Mouse (Mus musculus) liver, embryonic 15.5 days (tissue): ENCODE measurements around the gene Npcd. TPM values are rescaled to one million over a fixed set of nuclear protein-coding genes. Genes with fewer than 3 reads are reported as not detected.
A peak's percentile ranks its signal among the peaks of the same experiment; 100 is the strongest.
"Not testable (repeated sequence)": the region's sequence is repeated elsewhere in the genome, so short reads cannot be mapped to it uniquely, and the experiment has no call there.

Experiments used
- ATAC-seq: fragments of 200-750 bp; cut with Nextera tagmentation; 2 replicates; pipeline ENCODE4 v1.8.0; 2017; ENCODE audit warnings: moderate number of reproducible peaks, mild to moderate bottlenecking, moderate library complexity; ENCODE audit not compliant: insufficient read depth
- H3K27ac ChIP-seq: fragments of 300-500 bp; sonication (generic); replicated peaks from 2 replicates; pipeline ENCODE4 v1.5.1; 2015; ENCODE audit warnings: mild to moderate bottlenecking, inconsistent platforms
- H3K27me3 ChIP-seq: fragments of 300-500 bp; sonication (generic); 2 replicates; pipeline ENCODE4 v1.6.1; 2015; ENCODE audit warnings: mild to moderate bottlenecking, inconsistent platforms
- H3K36me3 ChIP-seq: fragments of 300-500 bp; sonication (generic); replicated peaks from 2 replicates; pipeline ENCODE4 v1.6.1; 2015; ENCODE audit warnings: moderate library complexity, mild to moderate bottlenecking, inconsistent platforms
- H3K4me1 ChIP-seq: fragments of 300-500 bp; sonication (generic); replicated peaks from 2 replicates; pipeline ENCODE4 v1.6.1; 2015; ENCODE audit warnings: inconsistent platforms
- H3K4me2 ChIP-seq: fragments of 300-500 bp; sonication (generic); 2 replicates; pipeline ENCODE4 v1.6.1; 2015; ENCODE audit warnings: moderate library complexity, mild to moderate bottlenecking, inconsistent platforms
- H3K4me3 ChIP-seq: fragments of 300-500 bp; sonication (generic); replicated peaks from 2 replicates; pipeline ENCODE4 v1.5.1; 2015; ENCODE audit warnings: mild to moderate bottlenecking, inconsistent platforms
- H3K9ac ChIP-seq: fragments of 300-500 bp; sonication (generic); 2 replicates; pipeline ENCODE4 v1.6.1; 2015; ENCODE audit warnings: moderate library complexity, mild to moderate bottlenecking, inconsistent platforms
- H3K9me3 ChIP-seq: fragments of 300-500 bp; sonication (generic); replicated peaks from 2 replicates; pipeline ENCODE4 v1.6.1; 2016; ENCODE audit warnings: inconsistent platforms
- WGBS: fragments of 180-500 bp; shearing (Covaris S2); methylation state at CpG from one replicate; pipeline ENCODE4 v1.1.7; 2015; ENCODE audit warnings: mixed read lengths; ENCODE audit not compliant: insufficient replicate concordance; 5-methylcytosine and 5-hydroxymethylcytosine counted together
- polyA plus RNA-seq: library from polyadenylated mRNA; unstranded; fragments of >200 nt; fragmentation: Nextera tagmentation; extraction: Ambion mirVana; gene quantifications from 2 replicates; pipeline ENCODE4 v1.2.1, GENCODE M21; 2015

The Npcd gene
- polyA plus RNA-seq, 1 experiment from 2014 or later, result not detected

DNA sequence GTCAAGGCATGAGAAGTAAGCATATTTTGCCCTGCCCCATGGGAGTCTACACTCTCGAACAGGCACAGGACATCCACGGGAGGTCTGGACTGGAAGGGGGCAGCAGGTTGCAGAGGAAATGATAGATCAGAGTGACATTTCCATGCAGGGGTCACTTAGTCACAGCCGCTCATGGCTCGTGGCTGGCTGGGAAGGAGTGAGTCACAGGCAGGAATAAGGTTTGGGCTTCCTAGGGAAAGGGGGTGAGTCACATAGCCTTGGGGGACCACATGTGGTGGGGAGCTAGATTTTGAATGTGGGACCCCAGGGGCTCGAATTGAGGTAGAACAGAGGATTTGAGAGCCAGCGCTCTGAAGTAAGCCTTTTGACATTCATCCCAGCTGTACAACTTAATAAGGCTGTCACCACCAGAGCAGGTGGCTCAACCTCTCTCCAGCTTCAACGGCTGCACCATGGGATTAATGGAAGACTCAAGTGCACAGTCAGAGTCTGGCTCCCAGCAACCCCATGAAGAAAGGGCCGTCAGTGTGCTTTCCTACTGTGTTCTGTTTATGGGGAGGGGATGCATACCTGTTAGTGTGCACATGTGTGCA lies 20.3 kb downstream of the Npcd start:
- Histone ChIP-seq H3K4me1 (no peaks in the 10 kb centered on the region), H3K4me2 (no peak overlapping the region), H3K27me3 (peaks cover 37% of the 10 kb centered on the region), H3K4me3 (no peak overlapping the region), H3K27ac (no peak overlapping the region), H3K9me3 (0 out of 2 replicates have a peak, but pooled peaks cover 3% of the 10 kb centered on the region), H3K36me3 (no peaks in the 10 kb centered on the region), H3K9ac (no peak overlapping the region)
- ATAC-seq, result no peak
- WGBS, result 34% methylated on average over 8 of the region's 8 CpGs

DNA sequence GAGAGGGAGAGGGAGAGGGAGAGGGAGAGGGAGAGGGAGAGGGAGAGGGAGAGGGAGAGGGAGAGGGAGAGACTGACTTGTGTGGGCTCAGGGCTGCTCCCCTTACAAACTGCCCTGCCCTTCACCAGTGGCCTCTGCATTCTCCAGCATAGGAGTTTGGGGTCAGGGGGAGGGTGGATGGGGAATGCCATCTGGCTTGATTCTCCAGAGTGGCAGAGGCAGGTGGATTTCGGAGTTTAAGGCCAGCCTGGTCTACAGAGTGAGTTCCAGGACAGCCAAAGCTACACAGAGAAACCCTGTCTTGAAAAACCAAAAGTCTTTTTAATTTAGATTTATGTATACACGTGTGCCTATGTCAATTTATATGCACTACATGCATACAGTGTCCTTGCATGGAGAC lies 21.2 kb downstream of the Npcd start:
- H3K4me3 ChIP-seq, H3K9me3 ChIP-seq, H3K4me2 ChIP-seq, H3K4me1 ChIP-seq, H3K36me3 ChIP-seq, ATAC-seq, H3K9ac ChIP-seq, H3K27ac ChIP-seq: not testable (repeated sequence)
- 26% methylated on average over 2 of the region's 2 CpGs for WGBS
- H3K27me3 ChIP-seq, result peaks cover 46% of the 10 kb centered on the region

GRCm38 (mm10) chr15:79810997-79811396 lies 23.0 kb downstream of the Npcd start:
- Histone ChIP-seq H3K27me3 (peaks cover 65% of the 10 kb centered on the region), H3K4me3 (no peak overlapping the region)
- whole genome bisulfite sequencing, result 45% methylated on average over 4 of the region's 4 CpGs

DNA sequence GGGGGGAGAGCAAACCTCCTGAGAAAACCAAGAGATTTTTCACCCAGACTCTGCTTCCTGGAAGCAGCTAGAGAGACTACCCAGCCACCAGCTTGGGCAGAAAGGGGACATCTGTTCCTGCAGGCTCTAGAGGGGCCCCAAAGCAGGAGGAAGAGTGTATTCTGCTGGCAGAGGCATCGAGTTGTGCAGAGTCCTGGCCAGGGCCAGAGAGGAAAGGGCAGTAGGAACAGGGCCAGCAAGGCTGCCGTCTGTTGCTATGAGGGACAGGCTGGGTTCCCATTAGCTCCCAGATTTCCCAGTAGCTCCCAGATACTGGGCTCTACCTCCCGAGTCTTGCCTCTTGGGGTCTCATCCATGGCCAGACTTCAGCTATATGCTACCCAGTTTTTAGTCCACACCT lies 24.0 kb downstream of the Npcd start:
- Histone ChIP-seq H3K4me3 (no peak overlapping the region), H3K9ac (no peak overlapping the region), H3K4me2 (no peak overlapping the region), H3K27ac (no peak overlapping the region), H3K9me3 (no peaks in the 10 kb centered on the region), H3K27me3 (peaks cover 70% of the 10 kb centered on the region), H3K36me3 (no peaks in the 10 kb centered on the region), H3K4me1 (no peaks in the 10 kb centered on the region)
- WGBS, result 34% methylated on average over 3 of the region's 3 CpGs
- ATAC-seq, result no peak

More at GRCm38 (mm10) chr15:79810997-79811396, 23.0 kb downstream of the Npcd start:
- Histone ChIP-seq H3K27ac (no peak overlapping the region), H3K36me3 (no peaks in the 10 kb centered on the region), H3K9ac (no peak overlapping the region), H3K4me2 (no peak overlapping the region), H3K4me1 (no peaks in the 10 kb centered on the region), H3K9me3 (no peaks in the 10 kb centered on the region)
- no peak for ATAC-seq

DNA sequence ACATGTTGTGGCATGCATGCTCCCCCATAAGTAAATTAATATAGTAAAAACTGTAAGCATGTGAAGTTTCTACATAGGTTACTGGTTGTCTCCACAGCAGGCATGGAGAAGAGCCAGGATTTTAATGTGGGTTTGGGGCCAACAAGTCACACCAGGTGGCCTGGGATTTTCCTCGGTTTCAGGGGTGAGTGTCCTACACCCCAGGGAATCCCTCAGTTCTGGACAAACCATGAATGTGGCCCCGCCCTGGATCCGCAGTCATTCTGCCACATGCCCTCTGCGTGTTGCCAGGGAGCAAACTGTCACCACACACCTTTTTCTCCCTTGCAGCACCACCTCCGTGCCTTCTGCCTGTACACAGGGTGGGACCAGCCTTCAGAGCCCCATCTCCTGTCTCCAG lies 25.4 kb downstream of the Npcd start:
- H3K9ac ChIP-seq, result no peak overlapping the region
- H3K27ac ChIP-seq, result no peak overlapping the region
- no peak for ATAC-seq
- WGBS, result 33% methylated on average over 5 of the region's 5 CpGs
- H3K4me3 ChIP-seq, result no peak overlapping the region
- H3K36me3 ChIP-seq, result no peaks in the 10 kb centered on the region
- H3K27me3 ChIP-seq, result peaks cover 84% of the 10 kb centered on the region
- H3K4me2 ChIP-seq, result no peak overlapping the region
- peaks cover 11% of the 10 kb centered on the region; the same call in 1 of the 2 replicates for H3K4me1 ChIP-seq
- H3K9me3 ChIP-seq, result no peaks in the 10 kb centered on the region

DNA sequence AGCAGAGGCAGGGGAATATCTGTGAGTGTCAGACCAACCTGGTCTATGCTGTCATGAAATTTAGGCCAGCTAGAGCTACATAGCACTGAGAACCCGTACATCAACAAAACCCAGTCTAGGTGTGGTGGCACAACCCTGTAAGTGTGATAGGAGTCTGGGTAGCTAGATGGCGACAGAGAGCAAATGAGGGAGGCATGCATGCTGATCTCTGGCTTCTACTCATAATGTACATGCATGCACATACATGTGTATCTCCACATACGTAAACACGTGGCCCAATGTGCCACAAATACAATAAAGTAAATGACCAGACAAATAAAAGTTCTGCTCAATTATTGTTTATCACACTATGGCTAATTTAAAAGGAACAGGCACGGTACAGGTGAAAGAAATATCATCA lies 25.9 kb downstream of the Npcd start:
- H3K4me3 ChIP-seq, result no peak overlapping the region
- WGBS, result 20% methylated on average over 5 of the region's 5 CpGs
- H3K36me3 ChIP-seq, result no peaks in the 10 kb centered on the region

GRCm38 (mm10) chr15:79807050-79807449 lies 27.0 kb downstream of the Npcd start:
- Histone ChIP-seq H3K4me3 (no peak overlapping the region), H3K27me3 (peaks cover 95% of the 10 kb centered on the region), H3K27ac (no peak overlapping the region), H3K9me3 (no peaks in the 10 kb centered on the region), H3K36me3 (no peaks in the 10 kb centered on the region), H3K9ac (no peak overlapping the region), H3K4me1 (peaks cover 12% of the 10 kb centered on the region; the same call in 1 of the 2 replicates), H3K4me2 (no peak overlapping the region)
- WGBS, result 21% methylated on average over 1 of the region's 1 CpGs
- no peak for ATAC-seq

More for the DNA sequence above, 25.9 kb downstream of the Npcd start:
- H3K4me2 ChIP-seq, result no peak overlapping the region
- H3K4me1 ChIP-seq, result peaks cover 12% of the 10 kb centered on the region; the same call in 1 of the 2 replicates
- H3K27me3 ChIP-seq, result peaks cover 89% of the 10 kb centered on the region
- H3K9me3 ChIP-seq, result no peaks in the 10 kb centered on the region
- no peak overlapping the region for H3K9ac ChIP-seq
- no peak overlapping the region for H3K27ac ChIP-seq
- ATAC-seq, result no peak

- H3K4me3 ChIP-seq, result no peak overlapping the region
- ATAC-seq, result no peak
- H3K4me2 ChIP-seq, result no peak overlapping the region
- H3K9me3 ChIP-seq, result no peaks in the 10 kb centered on the region
- peaks cover 98% of the 10 kb centered on the region for H3K27me3 ChIP-seq
- H3K27ac ChIP-seq, result no peak overlapping the region
- WGBS, result 28% methylated on average over 8 of the region's 8 CpGs
- no peaks in the 10 kb centered on the region for H3K36me3 ChIP-seq
- H3K4me1 ChIP-seq, result peaks cover 12% of the 10 kb centered on the region; the same call in 1 of the 2 replicates
- H3K9ac ChIP-seq, result no peak overlapping the region
These were observed 28.8 kb downstream of the Npcd start for GRCm38 (mm10) chr15:79805246-79805645.

DNA sequence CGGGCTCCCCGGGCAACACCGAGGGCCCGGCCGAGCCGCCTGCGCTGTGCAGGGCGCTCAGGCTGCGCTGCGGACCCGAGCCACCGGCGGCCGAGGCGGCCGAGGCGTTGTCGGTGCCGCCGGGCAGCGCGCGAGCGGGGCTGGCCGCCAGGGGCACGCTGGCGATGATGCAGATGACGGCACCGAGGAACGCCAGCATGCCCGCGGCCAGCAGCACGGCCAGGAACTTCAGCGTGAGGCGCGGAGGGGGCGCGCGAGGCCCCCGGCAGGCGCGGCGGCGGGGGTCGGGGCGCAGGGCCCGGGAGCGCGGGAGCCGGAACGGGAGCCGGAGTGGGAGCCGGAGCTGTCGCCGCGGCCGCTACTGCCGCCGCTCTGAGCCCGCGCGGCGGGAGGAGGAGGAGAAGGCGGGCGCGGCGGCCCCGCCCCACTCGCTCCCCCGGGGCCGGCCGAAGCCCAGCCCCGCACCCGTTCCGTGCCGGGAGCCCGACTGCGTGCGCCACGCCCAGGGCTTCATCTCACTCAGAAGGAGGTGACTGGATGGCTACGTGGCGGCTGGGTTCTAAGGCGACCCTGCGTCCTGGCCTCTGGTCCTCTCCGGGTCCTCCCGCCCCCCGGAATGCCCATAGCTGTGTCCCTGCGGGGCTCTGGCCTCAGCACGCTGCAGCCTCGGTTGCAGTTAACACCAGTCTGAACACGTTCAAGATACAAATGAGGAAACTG lies 29.5 kb downstream of the Npcd start, which contains the start of gene Nptxr:
Nptxr (minus strand) TSS at position 415 of the 720 bp plus-strand sequence.
- H3K4me3 ChIP-seq, result peak within 1 kb of the TSS; percentile 54
- no peak within 1 kb of the TSS for H3K27ac ChIP-seq
- H3K36me3 ChIP-seq, result no peaks in the 10 kb centered on the region
- H3K4me2 ChIP-seq, result peak within 1 kb of the TSS; percentile 70
- no peak within 1 kb of the TSS for H3K9ac ChIP-seq
- ATAC-seq, result no peak; the same call in 1 of the 2 replicates
- H3K27me3 ChIP-seq, result peaks cover 97% of the 10 kb centered on the region
- under 1% methylated on average over 67 of the region's 91 CpGs for WGBS
- H3K4me1 ChIP-seq, result peaks cover 12% of the 10 kb centered on the region; the same call in 1 of the 2 replicates
- no peaks in the 10 kb centered on the region for H3K9me3 ChIP-seq

- Histone ChIP-seq H3K4me1 (peaks cover 12% of the 10 kb centered on the region; the same call in 1 of the 2 replicates), H3K36me3 (no peaks in the 10 kb centered on the region), H3K27ac (no peak overlapping the region), H3K4me3 (peak overlapping the region; percentile 54), H3K9me3 (no peaks in the 10 kb centered on the region), H3K4me2 (peak overlapping the region; percentile 70), H3K27me3 (peaks cover 90% of the 10 kb centered on the region), H3K9ac (no peak overlapping the region)
- no peak for ATAC-seq
- 5% methylated on average over 81 of the region's 81 CpGs for whole genome bisulfite sequencing
These were observed 30.3 kb downstream of the Npcd start for GRCm38 (mm10) chr15:79803533-79804351.

GRCm38 (mm10) chr15:79802304-79802703 lies 31.7 kb downstream of the Npcd start:
- Histone ChIP-seq H3K27ac (no peak overlapping the region), H3K4me3 (no peak overlapping the region), H3K36me3 (no peaks in the 10 kb centered on the region), H3K4me1 (peaks cover 12% of the 10 kb centered on the region; the same call in 1 of the 2 replicates), H3K27me3 (peaks cover 80% of the 10 kb centered on the region), H3K9ac (no peak overlapping the region), H3K4me2 (no peak overlapping the region), H3K9me3 (no peaks in the 10 kb centered on the region)
- no peak for ATAC-seq
- WGBS, result 58% methylated on average over 4 of the region's 4 CpGs
